Mouse (Mus musculus) cerebellum, adult (tissue): Measurements from ENCODE around the gene Cab39.

ENCODE experiments used
- ATAC-seq: cut with Nextera tagmentation; 2 replicates; pipeline ENCODE4 v1.9.2; 2017; ENCODE audit warnings: mild to moderate bottlenecking, moderate library complexity, mixed read lengths; ENCODE audit not compliant: insufficient number of reproducible peaks, low FRiP score, low TSS enrichment

Cab39 gene

DNA sequence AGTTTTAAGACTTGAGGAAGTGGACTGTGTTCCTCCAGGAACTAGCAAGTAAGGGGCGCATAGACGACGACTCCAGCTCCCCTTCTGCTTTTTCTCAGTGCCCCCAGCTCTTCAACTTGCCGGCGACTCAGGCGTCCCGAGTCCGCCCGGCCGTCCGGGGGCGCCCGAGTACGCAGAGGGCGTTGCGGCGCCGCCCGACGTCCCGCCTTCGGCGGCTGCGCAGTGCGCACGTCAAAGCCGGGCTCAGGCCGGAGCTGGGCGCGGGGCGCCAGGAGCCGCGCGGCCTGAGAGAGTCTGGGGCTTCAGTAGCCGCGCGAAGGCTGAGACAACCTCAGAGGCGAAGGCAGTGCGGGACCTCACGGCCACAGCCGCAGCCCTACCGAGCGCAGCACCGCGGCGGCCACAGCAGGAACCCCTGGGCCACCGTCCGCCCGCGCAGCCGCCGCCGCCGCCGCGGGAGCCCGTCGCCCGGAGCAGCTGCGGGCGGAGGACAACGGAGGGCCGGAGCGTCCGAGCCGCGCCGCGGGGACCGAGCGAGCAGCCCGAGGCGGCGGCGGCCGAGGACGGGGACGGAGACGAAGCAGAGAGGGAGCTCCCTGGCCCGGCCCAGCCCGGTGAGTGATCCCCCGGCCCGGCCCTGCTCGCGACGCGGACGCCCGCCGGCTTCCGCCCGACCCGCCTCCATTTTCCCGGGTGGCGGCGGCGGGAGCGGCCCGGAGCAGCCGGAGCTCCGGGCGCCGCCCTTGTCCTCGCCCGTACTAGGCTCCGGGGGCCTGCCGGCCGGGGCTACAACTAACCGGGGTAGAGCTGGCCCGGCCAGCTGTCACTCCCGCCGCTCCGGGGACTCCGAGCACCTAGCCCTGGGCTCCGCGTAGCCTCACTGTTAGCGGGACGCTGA lies at the start of gene Cab39:
Gene Cab39 (plus strand): TSS at position 234 of the 898 bp plus-strand sequence.
- peak; percentile 87 for ATAC-seq

DNA sequence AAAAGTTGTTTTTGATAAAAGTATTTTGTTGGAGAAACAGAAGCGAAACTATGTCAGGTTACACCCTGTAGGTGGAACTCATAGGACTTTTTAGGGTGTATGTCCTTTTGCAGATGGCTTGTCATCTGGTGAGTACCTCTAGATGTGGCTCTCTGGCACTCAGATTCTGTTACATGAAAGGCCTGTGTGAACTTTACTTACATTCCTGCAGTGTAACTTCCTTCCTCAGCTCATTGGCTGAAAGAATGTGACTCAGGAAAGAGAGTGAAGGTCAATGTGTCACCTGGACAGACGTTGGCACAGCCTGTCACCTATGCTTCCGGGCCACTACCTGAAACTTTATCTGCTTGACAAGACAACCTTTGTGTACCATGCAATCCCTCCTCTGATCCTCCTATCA lies 48.7 kb upstream of the Cab39 start:
- no peak for ATAC-seq

DNA sequence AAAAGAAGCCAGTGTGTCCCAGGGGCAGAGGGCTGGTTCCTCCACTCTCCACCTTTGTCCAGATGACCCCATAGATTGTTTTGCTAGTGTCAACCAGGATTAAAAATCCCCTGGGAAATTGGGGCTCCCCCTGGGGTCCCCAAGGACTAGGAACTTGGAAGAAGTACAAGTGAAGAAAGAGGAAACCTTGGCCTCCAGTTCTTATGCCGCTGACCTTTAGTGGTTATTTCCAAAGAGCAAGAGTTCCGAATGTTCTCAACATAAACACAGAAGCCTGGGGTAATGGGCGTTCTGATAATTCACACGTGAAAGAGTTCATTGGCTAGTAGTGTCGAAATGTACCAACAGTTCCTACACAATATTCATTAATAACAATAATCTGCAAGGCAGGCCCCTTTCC lies 46.7 kb upstream of the Cab39 start:
- no peak for ATAC-seq

DNA sequence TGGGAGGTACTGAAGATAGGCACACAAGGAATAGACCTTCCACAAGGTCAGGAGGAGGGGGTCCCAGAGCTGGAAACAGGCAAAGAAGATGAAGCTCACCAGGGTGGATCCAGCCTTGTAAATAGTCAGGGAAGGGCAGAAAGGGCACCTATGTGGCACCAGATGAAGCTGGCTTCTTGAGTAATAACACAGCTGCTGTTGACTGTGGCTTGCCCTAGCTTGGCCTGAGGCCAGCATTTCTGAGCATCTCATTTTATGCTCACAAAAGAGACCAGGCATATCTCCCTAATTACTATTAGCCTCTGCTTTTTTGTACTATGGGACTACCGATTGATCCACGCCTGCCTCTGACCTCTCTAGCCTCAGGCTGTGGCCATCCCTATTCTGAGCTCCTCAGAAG lies 43.4 kb upstream of the Cab39 start:
- no peak for ATAC-seq

DNA sequence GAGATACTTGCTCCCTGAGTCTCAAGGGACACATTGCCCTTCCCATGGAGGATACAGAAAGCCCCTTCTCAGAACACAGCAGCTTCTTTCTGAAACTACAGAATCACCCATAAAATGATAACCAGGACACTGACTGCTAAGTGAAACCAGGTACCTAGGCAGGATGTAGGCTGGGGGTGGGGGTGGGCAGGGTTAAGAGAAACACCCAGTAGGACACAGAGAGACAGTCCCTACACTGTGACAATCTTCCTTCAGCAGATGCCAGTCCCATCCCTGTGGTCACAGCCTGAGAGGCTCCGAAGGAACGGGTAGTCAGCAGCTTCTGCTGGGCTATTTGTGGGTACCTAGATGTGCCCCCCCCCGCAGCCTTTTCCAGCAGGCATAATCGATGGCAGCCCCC lies 42.6 kb upstream of the Cab39 start:
- ATAC-seq: no peak

DNA sequence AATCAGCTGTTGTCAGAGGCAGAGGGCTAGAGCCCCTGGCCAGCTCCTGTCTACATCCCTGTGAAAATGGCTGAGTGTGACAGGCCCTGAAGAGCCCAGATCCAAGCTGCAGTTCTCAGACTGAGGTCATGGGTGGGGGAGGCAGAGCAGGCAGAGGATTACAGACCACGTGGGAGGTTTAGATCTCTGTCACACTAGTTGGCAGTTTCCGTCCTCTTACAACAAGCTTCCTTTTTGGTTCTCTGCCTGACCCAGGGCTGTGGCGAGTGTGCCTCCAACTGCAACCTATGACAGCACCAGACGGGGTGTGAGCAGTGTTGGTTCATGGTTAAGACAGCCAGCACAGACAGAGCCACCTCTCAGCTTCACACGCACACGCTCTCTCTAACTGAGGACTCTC lies 41.7 kb upstream of the Cab39 start:
- ATAC-seq: no peak

DNA sequence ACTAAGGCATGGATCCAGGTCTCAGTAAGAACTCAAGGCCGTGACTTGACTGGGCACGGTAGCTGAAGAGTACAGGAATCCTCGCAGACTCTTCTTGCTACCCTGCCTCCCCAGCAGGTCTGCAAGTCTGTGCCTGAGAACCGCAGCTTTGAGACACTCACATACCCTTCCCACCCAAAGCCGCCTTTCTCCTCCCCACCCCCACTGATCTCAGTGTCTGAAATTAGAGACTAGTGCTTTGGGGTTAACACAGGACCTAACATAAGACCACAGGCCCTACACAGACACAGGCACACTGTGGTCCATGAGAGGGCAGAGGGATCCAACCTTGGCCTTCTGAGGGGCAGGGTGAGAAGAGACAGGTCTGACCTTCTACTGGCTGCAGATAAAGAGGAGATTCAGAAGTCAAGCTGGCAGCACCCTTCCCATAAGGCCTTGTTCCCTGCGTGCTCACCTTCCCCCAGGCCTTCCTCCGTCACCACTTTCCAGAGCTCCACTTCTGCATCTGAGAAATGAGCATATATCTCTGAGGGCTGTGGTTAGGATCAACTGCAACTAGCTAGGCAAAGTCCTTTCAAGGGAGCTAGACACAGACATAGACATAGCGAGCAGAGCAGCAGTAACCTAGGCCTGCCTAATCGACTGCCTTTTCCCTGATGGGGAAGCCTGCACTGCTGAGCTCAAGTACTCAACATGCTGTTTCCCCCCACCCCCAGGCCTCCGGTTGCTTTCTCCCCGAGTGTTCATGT lies 41.1 kb upstream of the Cab39 start:
- no peak for ATAC-seq

DNA sequence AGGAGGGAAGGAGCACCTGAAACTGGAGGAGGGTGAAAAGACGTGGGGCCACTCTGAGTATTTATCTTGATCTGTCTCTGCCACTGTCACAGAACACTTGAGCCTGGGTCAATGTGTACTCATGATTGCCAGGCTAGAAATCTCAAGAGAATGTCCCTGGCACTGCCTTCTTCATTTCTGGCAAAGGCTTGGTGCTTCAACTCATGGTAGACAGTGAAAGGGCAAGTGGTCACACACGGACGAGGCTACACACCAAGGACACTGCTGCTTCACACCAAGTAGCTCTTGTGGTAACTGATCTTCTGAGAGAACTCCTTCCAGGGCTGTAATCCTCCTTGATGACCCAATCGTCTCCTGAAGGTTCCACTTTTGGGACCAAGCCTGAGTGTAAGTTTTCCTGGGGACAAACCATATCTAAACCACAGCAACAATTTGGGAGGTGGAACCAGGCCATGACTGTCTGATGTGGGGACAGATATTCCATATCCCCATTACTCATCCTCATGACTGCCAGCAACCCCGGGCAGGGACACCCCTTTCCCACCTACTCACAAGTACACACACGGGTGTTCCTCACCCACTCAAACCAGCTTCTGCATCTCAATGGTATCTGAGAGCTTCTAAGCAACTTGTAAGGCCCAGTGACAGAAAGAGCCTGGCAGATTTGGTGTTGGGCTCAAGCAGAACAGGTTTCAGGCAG lies 35.6 kb upstream of the Cab39 start:
- ATAC-seq: no peak

DNA sequence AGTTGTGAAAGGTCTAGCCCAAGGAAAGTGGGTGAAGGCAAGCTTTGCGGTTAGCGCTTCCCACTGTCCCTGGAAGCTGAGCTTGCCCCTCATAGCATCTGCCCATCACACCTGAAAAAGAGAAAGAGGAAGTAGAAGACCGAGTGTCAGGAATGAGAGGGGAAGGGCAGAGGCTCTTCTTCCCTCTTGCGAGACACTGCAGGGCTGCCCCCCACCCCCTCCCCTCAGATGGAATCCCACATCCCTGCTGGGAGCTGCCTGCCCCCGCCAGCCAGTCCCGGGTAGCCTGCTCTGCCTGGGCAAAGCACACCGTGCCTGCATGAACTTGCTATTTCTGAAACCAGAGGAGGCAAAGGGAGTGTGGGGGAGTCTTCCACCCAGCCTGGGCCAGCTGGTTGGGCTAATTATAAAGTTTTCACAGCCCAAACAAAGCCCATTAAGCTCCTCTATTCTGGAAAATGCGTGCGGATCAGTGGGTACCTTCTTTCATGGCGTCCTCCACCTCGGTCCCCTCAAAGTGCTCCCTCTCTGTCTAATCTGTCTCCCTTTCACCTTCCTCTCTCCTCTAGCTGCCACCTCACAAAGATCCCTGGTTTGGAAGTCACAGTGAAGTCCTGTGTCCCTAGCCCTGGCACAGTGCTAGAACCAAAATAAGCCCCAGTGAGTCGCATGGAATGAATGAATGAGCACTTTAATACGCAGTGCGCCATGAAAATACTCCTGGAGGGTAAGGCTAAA lies 34.8 kb upstream of the Cab39 start:
- ATAC-seq: no peak

DNA sequence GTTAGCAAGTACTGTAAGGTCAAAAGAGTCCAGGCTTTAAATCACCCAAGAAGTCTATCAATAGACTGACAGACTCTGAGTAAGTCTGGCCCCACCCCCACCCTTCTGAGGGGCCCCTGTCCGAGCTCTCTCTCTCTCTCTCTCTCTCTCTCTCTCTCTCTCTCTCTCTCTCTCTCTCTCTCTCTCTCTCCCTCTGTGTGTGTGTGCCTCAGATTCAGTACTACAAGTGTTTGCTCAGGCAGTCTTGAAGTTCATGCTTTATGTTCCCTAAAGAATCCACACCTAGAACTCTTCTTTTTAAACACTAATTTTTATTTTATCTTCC lies 34.3 kb upstream of the Cab39 start:
- ATAC-seq: no peak

DNA sequence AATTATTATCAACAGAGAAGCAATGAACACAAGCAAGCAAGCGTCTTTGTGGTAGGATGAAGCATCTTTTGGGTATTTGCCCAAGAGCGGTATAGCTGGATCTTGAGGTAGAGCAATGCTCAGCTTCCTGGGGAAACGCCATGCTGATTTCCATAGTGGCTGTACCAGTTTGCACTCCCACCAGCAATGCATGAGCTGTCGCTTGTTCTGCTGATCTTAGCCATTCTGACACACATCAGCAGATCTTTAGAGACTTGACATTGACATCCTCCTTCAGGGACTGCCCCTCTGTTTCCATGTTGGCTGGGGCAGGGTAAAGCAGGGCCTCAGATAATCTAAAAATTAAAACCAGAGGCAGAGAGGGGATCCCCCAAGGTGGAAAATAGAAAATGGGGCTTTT lies 31.6 kb upstream of the Cab39 start:
- no peak for ATAC-seq

DNA sequence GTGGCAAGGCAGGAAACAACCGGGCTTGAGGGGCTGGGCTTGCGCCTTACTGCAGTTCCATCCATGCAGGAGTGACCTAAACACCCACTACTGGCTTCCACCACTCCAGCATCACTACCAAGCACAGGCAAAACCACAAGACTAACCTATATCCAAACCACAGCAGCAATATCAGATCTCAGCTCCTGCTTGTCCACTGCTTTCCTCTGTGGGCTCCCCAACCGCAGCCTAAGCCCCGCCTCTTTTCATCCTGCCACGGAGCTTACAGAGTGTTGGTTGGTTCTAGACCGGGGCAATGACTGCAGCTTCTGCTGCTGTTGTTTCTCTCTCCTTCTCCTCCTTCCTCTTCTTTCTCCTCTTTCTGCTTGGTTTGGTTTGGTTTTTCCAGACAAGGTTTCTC lies 29.9 kb upstream of the Cab39 start:
- no peak for ATAC-seq

DNA sequence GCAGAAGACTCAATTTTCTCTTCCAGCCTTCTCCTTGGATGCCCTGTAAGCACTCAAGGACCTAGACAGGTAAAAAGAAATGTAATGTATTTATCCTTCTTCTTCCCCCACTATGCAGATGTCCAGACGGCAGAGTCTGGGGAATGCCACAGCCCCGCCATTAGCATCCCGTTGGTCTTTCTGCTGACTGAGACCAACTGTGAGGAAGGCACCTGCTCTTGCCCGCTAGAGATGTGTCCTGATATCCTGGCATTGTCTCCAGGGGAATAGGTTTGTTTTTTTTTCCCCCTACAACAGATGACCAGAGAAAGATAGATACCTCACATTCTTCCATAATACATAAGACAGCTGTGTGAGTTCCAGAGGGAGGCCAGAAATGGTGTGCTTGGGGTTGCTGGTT lies 28.9 kb upstream of the Cab39 start:
- ATAC-seq: no peak

DNA sequence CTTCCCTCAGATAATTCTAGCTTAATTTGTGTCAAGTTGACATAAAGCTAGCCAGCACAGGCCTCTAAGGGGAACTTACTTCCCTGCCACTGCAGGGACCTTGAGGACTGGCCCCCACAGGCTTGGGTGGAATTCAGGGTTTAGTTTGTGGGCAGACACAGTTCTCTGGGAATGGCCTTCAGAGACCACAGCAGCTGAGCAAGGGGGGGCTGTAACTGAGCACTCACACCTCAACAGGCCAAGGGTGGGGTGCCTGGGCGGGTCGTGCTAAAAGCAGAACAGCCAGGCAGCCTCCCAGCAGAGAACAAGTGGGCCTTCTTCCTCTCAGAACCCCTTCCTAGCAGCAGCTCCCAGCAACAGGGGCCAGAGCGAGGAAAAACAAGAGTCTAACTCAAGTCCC lies 27.1 kb upstream of the Cab39 start:
- ATAC-seq: no peak

DNA sequence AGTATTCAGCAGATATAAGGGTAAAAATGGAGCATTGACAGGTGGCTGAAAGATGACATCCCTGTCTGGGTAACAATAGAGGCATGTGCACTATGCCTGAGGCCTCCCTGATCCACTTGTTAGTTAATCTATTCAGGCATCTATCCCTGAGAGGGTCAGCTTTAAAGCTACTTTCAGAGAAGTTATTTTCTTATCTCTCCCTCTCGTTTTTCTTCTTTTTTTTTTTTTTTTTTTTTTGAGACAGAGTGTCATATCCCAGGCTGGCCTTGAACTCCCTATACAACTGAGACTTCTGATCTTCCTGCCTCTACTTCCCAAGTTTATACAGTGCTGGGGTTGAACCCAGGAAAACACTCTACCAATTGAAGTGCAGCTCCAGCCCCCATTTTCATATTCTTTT lies 25.5 kb upstream of the Cab39 start:
- no peak for ATAC-seq

DNA sequence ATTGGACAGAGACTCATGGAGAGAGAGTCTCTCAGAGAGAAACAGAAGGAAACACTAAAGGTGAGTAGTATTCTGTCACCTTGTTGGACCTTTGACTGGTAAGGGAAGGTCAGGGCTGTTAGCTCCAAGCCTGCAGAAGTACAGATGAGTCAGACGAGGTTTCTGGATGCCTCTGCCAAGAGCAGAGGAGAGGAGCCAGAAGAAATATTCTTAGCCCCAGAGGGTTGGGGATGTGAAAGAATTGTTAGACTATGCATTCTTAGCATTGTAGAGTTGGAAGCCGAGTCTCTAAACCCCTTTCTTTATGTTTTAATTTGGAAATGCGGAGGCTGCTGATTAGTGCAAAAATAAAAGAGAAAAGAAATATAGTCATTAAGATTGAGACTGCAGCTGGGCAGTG lies 21.3 kb upstream of the Cab39 start:
- ATAC-seq: no peak

DNA sequence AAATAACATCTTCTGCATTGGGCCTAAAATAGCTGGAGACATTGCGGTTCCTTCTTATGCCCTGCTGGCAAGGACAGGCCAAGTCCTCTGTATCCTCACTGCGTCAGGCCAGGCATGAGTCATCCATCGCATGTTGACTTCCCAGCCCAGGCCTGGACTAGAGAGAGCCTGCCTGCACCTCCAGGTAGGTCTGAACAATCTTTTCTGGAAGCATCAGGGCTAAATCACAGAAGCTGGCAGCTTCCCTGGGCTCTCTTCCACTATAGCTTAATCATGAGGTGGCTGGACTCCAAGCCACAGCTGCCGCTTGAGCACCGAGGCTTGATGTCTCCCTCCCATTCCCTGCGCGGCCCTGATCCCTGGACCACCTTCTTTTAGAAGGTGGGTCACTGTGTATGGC lies 18.1 kb upstream of the Cab39 start:
- no peak for ATAC-seq

DNA sequence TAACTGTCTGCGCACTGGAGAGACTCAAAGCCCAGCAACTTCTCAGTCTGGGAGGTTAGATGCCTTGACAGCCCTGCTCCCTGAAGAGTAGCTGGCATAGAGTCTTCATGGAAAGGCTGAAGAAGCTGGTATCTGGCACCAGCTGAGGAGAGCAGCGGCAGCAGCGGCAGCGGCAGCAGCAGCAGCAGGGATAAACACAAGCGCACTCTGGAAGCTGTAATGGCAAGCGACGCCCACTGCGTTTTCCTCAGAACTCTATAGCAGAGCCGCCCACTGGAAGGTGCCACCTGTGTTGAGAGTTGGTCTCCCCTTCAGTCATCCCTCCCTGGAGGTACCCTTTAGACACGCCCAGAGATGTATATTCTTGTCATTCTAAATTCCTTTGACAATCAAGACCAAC lies 17.1 kb upstream of the Cab39 start:
- ATAC-seq: no peak

DNA sequence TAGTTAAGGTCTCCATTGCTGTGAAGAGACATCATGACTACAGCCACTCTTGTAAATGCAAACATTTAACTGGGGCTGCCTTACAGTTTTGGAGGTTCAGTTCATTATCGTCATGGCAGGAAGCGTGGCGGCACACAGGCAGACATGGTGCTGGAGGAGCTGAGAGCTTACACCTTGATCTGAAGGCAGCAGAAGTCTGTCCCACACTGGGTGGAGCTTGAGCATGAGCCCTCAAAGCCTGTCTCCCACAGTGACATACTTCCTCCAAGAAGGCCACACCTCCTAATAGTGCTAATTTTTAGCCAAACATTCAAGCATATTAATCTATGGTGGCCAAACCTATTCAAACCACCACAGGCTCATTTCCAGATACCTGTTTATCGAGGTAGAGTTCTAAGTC lies 14.8 kb upstream of the Cab39 start, which contains the start of gene A630001G21Rik:
Gene A630001G21Rik (minus strand): TSS at position 208 of the 400 bp plus-strand sequence.
- no peak for ATAC-seq

DNA sequence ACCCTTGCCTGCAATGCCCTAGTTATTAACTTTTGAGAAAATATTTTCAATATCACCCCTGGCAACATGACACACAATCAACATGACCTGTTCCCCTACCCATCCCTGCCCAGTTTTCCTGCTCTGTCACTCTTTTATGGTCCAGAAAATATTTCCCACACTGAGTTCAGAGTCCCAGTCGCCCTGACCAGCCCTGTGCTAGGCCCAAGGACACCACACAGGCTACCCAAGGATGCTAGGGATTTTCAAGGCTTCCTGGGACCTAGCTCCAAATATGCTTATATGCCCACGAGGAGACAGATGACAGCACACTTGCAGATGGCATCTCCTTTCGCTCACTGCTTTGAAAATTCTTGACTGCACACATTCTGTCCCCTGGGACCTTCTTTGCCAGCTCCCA lies 14.2 kb upstream of the Cab39 start:
- no peak for ATAC-seq
